ENCODE assay signal across 8 mouse cellular contexts in the genomic region with DNA sequence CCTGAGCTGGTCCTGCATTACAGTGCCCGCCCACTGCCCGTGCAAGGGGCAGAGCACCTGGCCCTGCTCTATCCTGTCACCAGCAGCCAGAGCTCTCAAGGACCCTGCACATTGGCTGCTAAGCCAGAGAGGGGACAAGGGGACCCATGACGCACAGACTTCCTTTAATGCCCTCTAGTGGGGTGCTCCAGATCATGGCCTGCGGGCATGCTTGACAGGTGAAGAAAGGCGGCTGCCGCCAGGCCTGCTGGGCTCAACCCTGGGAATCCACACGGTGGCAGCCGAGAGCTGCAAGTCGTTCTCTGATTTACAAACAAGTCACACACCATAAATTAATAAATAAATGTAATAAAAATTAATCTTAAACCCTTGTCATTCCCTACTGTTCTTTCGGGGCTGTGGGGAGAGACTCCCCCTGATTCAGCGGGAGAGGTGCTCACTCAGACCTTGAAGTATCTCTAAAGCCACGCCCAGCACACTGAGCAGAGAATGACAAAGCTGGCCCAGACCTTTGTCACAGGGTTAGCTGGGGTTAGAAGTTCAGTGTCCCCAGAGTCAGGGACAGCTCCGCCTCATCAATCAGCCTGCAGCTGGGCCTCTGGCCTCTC. TPM values are rescaled to one million over a fixed set of nuclear protein-coding genes. Genes with fewer than 3 reads are reported as not detected.
DNase-seq lines count a peak whose midpoint lies in the region; ATAC-seq and TF ChIP-seq lines count a peak whose summit lies in the region.

No protein-coding gene starts in this region.

- no peak overlapping the region for H3K4me3 ChIP-seq in intestine, embryonic 16.5 days (ENCODE audit: low read length)
- H3K4me3 ChIP-seq in limb, embryonic 14.5 days (replicated peaks; ENCODE audit: low read length) = no peak overlapping the region
- H3K4me3 ChIP-seq in midbrain, embryonic 15.5 days = no peak overlapping the region

- no peaks in the 10 kb centered on the region for H3K27me3 ChIP-seq in intestine, embryonic 16.5 days (replicated peaks; ENCODE audit: control insufficient read depth, insufficient read depth, low read length)
- H3K27me3 ChIP-seq in limb, embryonic 14.5 days (ENCODE audit: control insufficient read depth, insufficient read depth, low read length) = no peaks in the 10 kb centered on the region
- H3K27me3 ChIP-seq in midbrain, embryonic 15.5 days (replicated peaks) = no peaks in the 10 kb centered on the region

- DNase-seq in urinary bladder, adult 18-20 months (ENCODE audit: low spot score in 2 of 2) = peak; percentile 50 to 75
- DNase-seq in urinary bladder, postnatal 10 days (ENCODE audit: low spot score) = no peak
- DNase-seq in cerebellum, postnatal 36 days = peak; percentile 88 to 91
- peak; percentile 82 for DNase-seq in gastrocnemius, postnatal 10 days
- DNase-seq in limb, embryonic 14.5 days (ENCODE audit: low spot score) = peak; percentile 73
- peak; percentile 51 to 72 for DNase-seq in spleen, adult 18-20 months

- ATAC-seq in intestine, embryonic 16.5 days = peak; percentile 90
- ATAC-seq in limb, embryonic 14.5 days (ENCODE audit: low FRiP score, low read depth) = peak; percentile 41; the same call in 1 of the 2 replicates
- peak; percentile 73 for ATAC-seq in midbrain, embryonic 15.5 days (replicated peaks)

- no peak overlapping the region for H3K27ac ChIP-seq in intestine, embryonic 16.5 days (ENCODE audit: low read length)
- H3K27ac ChIP-seq in limb, embryonic 14.5 days (replicated peaks; ENCODE audit: low read depth, low read length) = no peak overlapping the region
- H3K27ac ChIP-seq in midbrain, embryonic 15.5 days = peak overlapping the region; percentile 68

- TF ChIP-seq POLR2A in limb, embryonic 14.5 days (IDR thresholded peaks at IDR 0.05; ENCODE audit: borderline replicate concordance, extremely low read depth, insufficient read depth, insufficient read length) = no peak

- peak overlapping the region; percentile 15; the same call in 1 of the 2 replicates for H3K4me2 ChIP-seq in intestine, embryonic 16.5 days (ENCODE audit: low read depth, low read length)
- no peak overlapping the region for H3K4me2 ChIP-seq in limb, embryonic 14.5 days (replicated peaks; ENCODE audit: low read depth, low read length, severe bottlenecking)
- H3K4me2 ChIP-seq in midbrain, embryonic 15.5 days = no peak overlapping the region; the same call in 1 of the 2 replicates

- 15% methylated on average over 13 of the region's 13 CpGs for WGBS in intestine, embryonic 16.5 days
- WGBS in limb, embryonic 14.5 days = 23% methylated on average over 12 of the region's 13 CpGs
- WGBS in midbrain, embryonic 15.5 days = 18% methylated on average over 13 of the region's 13 CpGs

- peaks cover 8% of the 10 kb centered on the region for H3K4me1 ChIP-seq in intestine, embryonic 16.5 days (ENCODE audit: control insufficient read depth, insufficient read depth, low read length)
- peaks cover 2% of the 10 kb centered on the region; the same call in 1 of the 2 replicates for H3K4me1 ChIP-seq in limb, embryonic 14.5 days (ENCODE audit: control insufficient read depth, insufficient read depth, low read length)
- H3K4me1 ChIP-seq in midbrain, embryonic 15.5 days = peaks cover 27% of the 10 kb centered on the region

- H3K9ac ChIP-seq in intestine, embryonic 16.5 days (ENCODE audit: low read depth, low read length) = no peak overlapping the region
- H3K9ac ChIP-seq in limb, embryonic 14.5 days (ENCODE audit: low read depth, low read length, severe bottlenecking) = no peak overlapping the region
- no peak overlapping the region for H3K9ac ChIP-seq in midbrain, embryonic 15.5 days

- H3K9me3 ChIP-seq in intestine, embryonic 16.5 days (ENCODE audit: control insufficient read depth, low read length) = no peaks in the 10 kb centered on the region
- no peaks in the 10 kb centered on the region for H3K9me3 ChIP-seq in limb, embryonic 14.5 days (ENCODE audit: control insufficient read depth, low read length)
- no peaks in the 10 kb centered on the region for H3K9me3 ChIP-seq in midbrain, embryonic 15.5 days

- no peaks in the 10 kb centered on the region for H3K36me3 ChIP-seq in intestine, embryonic 16.5 days (ENCODE audit: control insufficient read depth, insufficient read depth, low read length)
- H3K36me3 ChIP-seq in limb, embryonic 14.5 days (ENCODE audit: control insufficient read depth, insufficient read depth, low read length) = peaks cover 3% of the 10 kb centered on the region
- peaks cover 5% of the 10 kb centered on the region; the same call in 1 of the 2 replicates for H3K36me3 ChIP-seq in midbrain, embryonic 15.5 days (replicated peaks)

RNA-seq across cellular contexts. Expression of a gene that starts 6.1 kb away (rescaled TPM):
- total RNA-seq in gastrocnemius, postnatal 10 days (2021) = 1 to 10 TPM in 1 of 2 experiments, under 1 TPM in 1; 0.87 to 1.2 TPM
- polyA plus RNA-seq in intestine, embryonic 16.5 days (2015; fragmentation: Nextera tagmentation; extraction: Ambion mirVana) = 8.6 and 9.0 TPM in 2 replicates
- 58.0 and 77.5 TPM in 2 replicates for polyA plus RNA-seq in limb, embryonic 14.5 days (2012; rRNA removed)
- polyA plus RNA-seq in limb, embryonic 14.5 days (2014; fragmentation: Nextera tagmentation; extraction: Ambion mirVana) = 25.8 and 33.7 TPM in 2 replicates
- polyA plus RNA-seq in midbrain, embryonic 15.5 days (2015; fragmentation: Nextera tagmentation; extraction: Ambion mirVana) = 209 and 217 TPM in 2 replicates

RNA-seq across cellular contexts. Expression of a gene that starts 9.9 kb away (rescaled TPM):
- total RNA-seq in gastrocnemius, postnatal 10 days (2021) = 1 to 10 TPM in 1 of 2 experiments, under 1 TPM in 1; 0.49 to 1.0 TPM
- polyA plus RNA-seq in intestine, embryonic 16.5 days (2015; fragmentation: Nextera tagmentation; extraction: Ambion mirVana) = 8.4 and 9.7 TPM in 2 replicates
- polyA plus RNA-seq in limb, embryonic 14.5 days (2012; rRNA removed) = 27.5 and 29.4 TPM in 2 replicates
- 14.2 and 18.7 TPM in 2 replicates for polyA plus RNA-seq in limb, embryonic 14.5 days (2014; fragmentation: Nextera tagmentation; extraction: Ambion mirVana)
- 203 and 208 TPM in 2 replicates for polyA plus RNA-seq in midbrain, embryonic 15.5 days (2015; fragmentation: Nextera tagmentation; extraction: Ambion mirVana)

RNA-seq across cellular contexts. Expression of a gene that starts 17.5 kb away (rescaled TPM):
- 10 to 100 TPM; 11.1 to 11.6 TPM for total RNA-seq in gastrocnemius, postnatal 10 days (2021)
- 19.7 and 21.5 TPM in 2 replicates for polyA plus RNA-seq in intestine, embryonic 16.5 days (2015; fragmentation: Nextera tagmentation; extraction: Ambion mirVana)
- 9.3 and 13.3 TPM in 2 replicates for polyA plus RNA-seq in limb, embryonic 14.5 days (2012; rRNA removed)
- 16.7 and 19.2 TPM in 2 replicates for polyA plus RNA-seq in limb, embryonic 14.5 days (2014; fragmentation: Nextera tagmentation; extraction: Ambion mirVana)
- 24.5 and 25.4 TPM in 2 replicates for polyA plus RNA-seq in midbrain, embryonic 15.5 days (2015; fragmentation: Nextera tagmentation; extraction: Ambion mirVana)

RNA-seq across cellular contexts. Expression of a gene that starts 23.9 kb away (rescaled TPM):
- 1 to 10 TPM in 1 of 2 experiments, under 1 TPM in 1; 0.75 to 1.6 TPM for total RNA-seq in gastrocnemius, postnatal 10 days (2021)
- 2.6 and 2.9 TPM in 2 replicates for polyA plus RNA-seq in intestine, embryonic 16.5 days (2015; fragmentation: Nextera tagmentation; extraction: Ambion mirVana)
- 2.3 and 2.8 TPM in 2 replicates for polyA plus RNA-seq in limb, embryonic 14.5 days (2012; rRNA removed)
- 1.7 and 2.2 TPM in 2 replicates for polyA plus RNA-seq in limb, embryonic 14.5 days (2014; fragmentation: Nextera tagmentation; extraction: Ambion mirVana)
- 7.4 and 8.3 TPM in 2 replicates for polyA plus RNA-seq in midbrain, embryonic 15.5 days (2015; fragmentation: Nextera tagmentation; extraction: Ambion mirVana)

RNA-seq across cellular contexts. Expression of a gene that starts 27.1 kb away (rescaled TPM):
- 1 to 10 TPM; 3.5 to 4.0 TPM for total RNA-seq in gastrocnemius, postnatal 10 days (2021)
- polyA plus RNA-seq in intestine, embryonic 16.5 days (2015; fragmentation: Nextera tagmentation; extraction: Ambion mirVana) = 4.1 and 4.4 TPM in 2 replicates
- 1.9 and 3.5 TPM in 2 replicates for polyA plus RNA-seq in limb, embryonic 14.5 days (2012; rRNA removed)
- 7.1 and 8.3 TPM in 2 replicates for polyA plus RNA-seq in limb, embryonic 14.5 days (2014; fragmentation: Nextera tagmentation; extraction: Ambion mirVana)
- 9.6 and 10.2 TPM in 2 replicates for polyA plus RNA-seq in midbrain, embryonic 15.5 days (2015; fragmentation: Nextera tagmentation; extraction: Ambion mirVana)
